Mouse (Mus musculus) limb, embryonic 13.5 days (tissue): ENCODE results near the gene Tmem108. TPM values are rescaled to one million over a fixed set of nuclear protein-coding genes. Genes with fewer than 3 reads are reported as not detected.

Source experiments
- ATAC-seq: fragments of 200-750 bp; cut with Nextera tagmentation; 2 replicates; pipeline ENCODE4 v1.8.0; 2017; ENCODE audit warnings: low read depth, moderate number of reproducible peaks, moderate TSS enrichment; ENCODE audit not compliant: low FRiP score
- H3K27ac ChIP-seq: fragments of 300-500 bp; sonication (generic); 2 replicates; pipeline ENCODE4 v1.5.1; 2015; ENCODE audit warnings: inconsistent platforms, mild to moderate bottlenecking, moderate library complexity
- H3K27me3 ChIP-seq: fragments of 300-500 bp; sonication (generic); 2 replicates; pipeline ENCODE4 v1.6.1; 2015; ENCODE audit warnings: mild to moderate bottlenecking, inconsistent platforms
- H3K36me3 ChIP-seq: fragments of 300-500 bp; sonication (generic); 2 replicates; pipeline ENCODE4 v1.6.1; 2015; ENCODE audit warnings: inconsistent platforms, mild to moderate bottlenecking, moderate library complexity
- H3K4me1 ChIP-seq: fragments of 300-500 bp; sonication (generic); 2 replicates; pipeline ENCODE4 v1.6.1; 2015; ENCODE audit warnings: inconsistent platforms
- H3K4me2 ChIP-seq: fragments of 300-500 bp; sonication (generic); replicated peaks from 2 replicates; pipeline ENCODE4 v1.6.1; 2015; ENCODE audit warnings: inconsistent platforms, mild to moderate bottlenecking, moderate library complexity
- H3K4me3 ChIP-seq: fragments of 300-500 bp; sonication (generic); 2 replicates; pipeline ENCODE4 v1.5.1; 2015; ENCODE audit warnings: moderate library complexity, mild to moderate bottlenecking, inconsistent platforms
- H3K9ac ChIP-seq: fragments of 300-500 bp; sonication (generic); 2 replicates; pipeline ENCODE4 v1.6.1; 2015; ENCODE audit warnings: mild to moderate bottlenecking, inconsistent platforms
- H3K9me3 ChIP-seq: fragments of 300-500 bp; sonication (generic); 2 replicates; pipeline ENCODE4 v1.6.1; 2016; ENCODE audit warnings: inconsistent platforms
- WGBS: fragments of 180-500 bp; shearing (Covaris S2); methylation state at CpG from one replicate; pipeline ENCODE4 v1.1.7; 2015; 5-methylcytosine and 5-hydroxymethylcytosine counted together
- polyA plus RNA-seq: library from polyadenylated mRNA; unstranded; fragments of >200 nt; fragmentation: Nextera tagmentation; extraction: Ambion mirVana; gene quantifications from 2 replicates; pipeline ENCODE4 v1.2.1, GENCODE M21; 2015

Gene Tmem108
- polyA plus RNA-seq, 1 experiment from 2014 or later: 14.6 TPM

- Histone ChIP-seq H3K27me3 (no peaks in the 10 kb centered on the region), H3K36me3 (no peaks in the 10 kb centered on the region), H3K9me3 (no peaks in the 10 kb centered on the region), H3K4me3 (no peak overlapping the region), H3K9ac (no peak overlapping the region), H3K4me2 (no peak overlapping the region), H3K27ac (no peak overlapping the region), H3K4me1 (no peaks in the 10 kb centered on the region; the same call in 1 of the 2 replicates)
- no peak for ATAC-seq
- 93% methylated on average over 3 of the region's 3 CpGs for WGBS
Observed at GRCm38 (mm10) chr9:103548606-103549005, 213.0 kb downstream of the Tmem108 start.

GRCm38 (mm10) chr9:103546695-103547645 lies 214.7 kb downstream of the Tmem108 start:
- Histone ChIP-seq H3K4me3 (no peak overlapping the region), H3K36me3 (no peaks in the 10 kb centered on the region), H3K4me1 (peaks cover 3% of the 10 kb centered on the region; the same call in 1 of the 2 replicates), H3K4me2 (no peak overlapping the region), H3K27ac (no peak overlapping the region), H3K9me3 (no peaks in the 10 kb centered on the region), H3K27me3 (no peaks in the 10 kb centered on the region), H3K9ac (no peak overlapping the region)
- no peak for ATAC-seq
- 65% methylated on average over 22 of the region's 22 CpGs for WGBS

GRCm38 (mm10) chr9:103545729-103546128 lies 215.9 kb downstream of the Tmem108 start:
- H3K27me3 ChIP-seq: no peaks in the 10 kb centered on the region
- no peak overlapping the region for H3K4me3 ChIP-seq
- H3K27ac ChIP-seq: no peak overlapping the region
- no peak for ATAC-seq
- H3K9ac ChIP-seq: no peak overlapping the region
- peaks cover 3% of the 10 kb centered on the region; the same call in 1 of the 2 replicates for H3K4me1 ChIP-seq
- H3K9me3 ChIP-seq: no peaks in the 10 kb centered on the region
- WGBS: 80% methylated on average over 4 of the region's 4 CpGs
- H3K36me3 ChIP-seq: no peaks in the 10 kb centered on the region
- no peak overlapping the region for H3K4me2 ChIP-seq

- no peak for ATAC-seq
- WGBS: 30% methylated on average over 4 of the region's 4 CpGs
- H3K27me3 ChIP-seq: no peaks in the 10 kb centered on the region
Observed at GRCm38 (mm10) chr9:103545271-103545670, 216.4 kb downstream of the Tmem108 start.

GRCm38 (mm10) chr9:103544599-103544998 lies 217.0 kb downstream of the Tmem108 start:
- no peak for ATAC-seq

More at GRCm38 (mm10) chr9:103545271-103545670, 216.4 kb downstream of the Tmem108 start:
- no peak overlapping the region for H3K4me3 ChIP-seq
- no peak overlapping the region for H3K9ac ChIP-seq
- H3K9me3 ChIP-seq: no peaks in the 10 kb centered on the region
- no peaks in the 10 kb centered on the region for H3K36me3 ChIP-seq
- no peak overlapping the region for H3K4me2 ChIP-seq
- no peak overlapping the region for H3K27ac ChIP-seq
- 0 out of 2 replicates have a peak, but pooled peaks cover 3% of the 10 kb centered on the region for H3K4me1 ChIP-seq

GRCm38 (mm10) chr9:103540518-103540917 lies 221.1 kb downstream of the Tmem108 start:
- Histone ChIP-seq H3K36me3 (no peaks in the 10 kb centered on the region), H3K9me3 (no peaks in the 10 kb centered on the region), H3K4me3 (no peak overlapping the region), H3K4me2 (no peak overlapping the region), H3K27ac (no peak overlapping the region), H3K27me3 (no peaks in the 10 kb centered on the region), H3K9ac (no peak overlapping the region), H3K4me1 (0 out of 2 replicates have a peak, but pooled peaks cover 3% of the 10 kb centered on the region)
- ATAC-seq: no peak
- WGBS: 79% methylated on average over 8 of the region's 8 CpGs

More at GRCm38 (mm10) chr9:103544599-103544998, 217.0 kb downstream of the Tmem108 start:
- Histone ChIP-seq H3K4me1 (0 out of 2 replicates have a peak, but pooled peaks cover 3% of the 10 kb centered on the region), H3K4me3 (no peak overlapping the region), H3K9ac (no peak overlapping the region), H3K27ac (no peak overlapping the region), H3K9me3 (no peaks in the 10 kb centered on the region), H3K36me3 (no peaks in the 10 kb centered on the region), H3K4me2 (no peak overlapping the region), H3K27me3 (no peaks in the 10 kb centered on the region)
- WGBS: 66% methylated on average over 1 of the region's 1 CpGs

GRCm38 (mm10) chr9:103538047-103538816 lies 223.4 kb downstream of the Tmem108 start:
- Histone ChIP-seq H3K9me3 (no peaks in the 10 kb centered on the region), H3K27me3 (no peaks in the 10 kb centered on the region), H3K4me2 (no peak overlapping the region), H3K4me3 (no peak overlapping the region), H3K27ac (no peak overlapping the region), H3K36me3 (no peaks in the 10 kb centered on the region), H3K9ac (no peak overlapping the region), H3K4me1 (0 out of 2 replicates have a peak, but pooled peaks cover 3% of the 10 kb centered on the region)
- 40% methylated on average over 8 of the region's 8 CpGs for WGBS
- ATAC-seq: no peak

- 91% methylated on average over 6 of the region's 6 CpGs for WGBS
- H3K4me2 ChIP-seq: no peak overlapping the region
Observed at GRCm38 (mm10) chr9:103536059-103536634, 225.5 kb downstream of the Tmem108 start.

GRCm38 (mm10) chr9:103525041-103525537 lies 236.5 kb downstream of the Tmem108 start:
- ATAC-seq: peak; percentile 54; the same call in 1 of the 2 replicates
- no peak overlapping the region for H3K4me2 ChIP-seq
- H3K9ac ChIP-seq: no peak overlapping the region
- peaks cover 27% of the 10 kb centered on the region for H3K4me1 ChIP-seq
- no peaks in the 10 kb centered on the region for H3K27me3 ChIP-seq
- H3K36me3 ChIP-seq: no peaks in the 10 kb centered on the region
- H3K27ac ChIP-seq: no peak overlapping the region
- H3K4me3 ChIP-seq: no peak overlapping the region
- 17% methylated on average over 10 of the region's 10 CpGs for WGBS
- H3K9me3 ChIP-seq: no peaks in the 10 kb centered on the region

More at GRCm38 (mm10) chr9:103536059-103536634, 225.5 kb downstream of the Tmem108 start:
- H3K9ac ChIP-seq: no peak overlapping the region
- peaks cover 6% of the 10 kb centered on the region for H3K9me3 ChIP-seq
- no peaks in the 10 kb centered on the region for H3K4me1 ChIP-seq
- H3K36me3 ChIP-seq: no peaks in the 10 kb centered on the region
- no peak overlapping the region for H3K4me3 ChIP-seq
- no peak overlapping the region for H3K27ac ChIP-seq
- no peak for ATAC-seq
- H3K27me3 ChIP-seq: no peaks in the 10 kb centered on the region

GRCm38 (mm10) chr9:103524600-103524999 lies 237.0 kb downstream of the Tmem108 start:
- Histone ChIP-seq H3K4me1 (peaks cover 27% of the 10 kb centered on the region), H3K4me2 (no peak overlapping the region), H3K9ac (no peak overlapping the region), H3K9me3 (no peaks in the 10 kb centered on the region), H3K27ac (no peak overlapping the region), H3K4me3 (no peak overlapping the region), H3K36me3 (no peaks in the 10 kb centered on the region), H3K27me3 (no peaks in the 10 kb centered on the region)
- ATAC-seq: no peak
- WGBS: 19% methylated on average over 5 of the region's 5 CpGs

- Histone ChIP-seq H3K27me3 (no peaks in the 10 kb centered on the region), H3K4me3 (no peak overlapping the region), H3K4me1 (peaks cover 27% of the 10 kb centered on the region), H3K9ac (no peak overlapping the region), H3K9me3 (peaks cover 4% of the 10 kb centered on the region), H3K27ac (no peak overlapping the region), H3K36me3 (no peaks in the 10 kb centered on the region), H3K4me2 (no peak overlapping the region)
- ATAC-seq: no peak
- 44% methylated on average over 7 of the region's 7 CpGs for WGBS
Observed at GRCm38 (mm10) chr9:103523742-103524403, 237.8 kb downstream of the Tmem108 start.
